Mouse (Mus musculus): ENCODE data around the gene Csnk1e. TPM values are rescaled to one million over a fixed set of nuclear protein-coding genes. Genes with fewer than 3 reads are reported as not detected.
A peak's percentile ranks its signal among the peaks of the same experiment; 100 is the strongest.

The Csnk1e gene
- polyA plus RNA-seq, 2 experiments: 83.8 to 184 TPM

GRCm38 (mm10) chr15:79409077-79409573, 46.2 kb downstream of the Csnk1e start:
- TF ChIP-seq POLR2A (IDR thresholded peaks at IDR 0.05; ENCODE audit: borderline replicate concordance, extremely low read depth, insufficient read depth, insufficient read length): no peak
- Histone ChIP-seq H3K4me2 (replicated peaks; ENCODE audit: low read depth, low read length, severe bottlenecking) (no peak overlapping the region), H3K9ac (ENCODE audit: low read depth, low read length, severe bottlenecking) (no peak overlapping the region), H3K4me3 (replicated peaks; ENCODE audit: low read length) (no peak overlapping the region), H3K27ac (replicated peaks; ENCODE audit: low read depth, low read length) (no peak overlapping the region), H3K9me3 (ENCODE audit: control insufficient read depth, low read length) (no peaks in the 10 kb centered on the region), H3K4me1 (ENCODE audit: control insufficient read depth, insufficient read depth, low read length) (peaks cover under 1% of the 10 kb centered on the region; the same call in 1 of the 2 replicates), H3K36me3 (ENCODE audit: control insufficient read depth, insufficient read depth, low read length) (no peaks in the 10 kb centered on the region), H3K27me3 (ENCODE audit: control insufficient read depth, insufficient read depth, low read length) (no peaks in the 10 kb centered on the region)
- ATAC-seq (ENCODE audit: low FRiP score, low read depth) (no peak), DNase-seq (ENCODE audit: low spot score) (no peak)
- 81% methylated on average over 4 of the region's 4 CpGs for WGBS

GRCm38 (mm10) chr15:79406564-79406963, 48.8 kb downstream of the Csnk1e start:
- WGBS: 76% methylated on average over 4 of the region's 4 CpGs
- no peak for DNase-seq (ENCODE audit: low spot score)
- H3K27ac ChIP-seq (replicated peaks; ENCODE audit: low read depth, low read length): no peak overlapping the region
- peaks cover 12% of the 10 kb centered on the region for H3K4me1 ChIP-seq (ENCODE audit: control insufficient read depth, insufficient read depth, low read length)
- H3K4me2 ChIP-seq (replicated peaks; ENCODE audit: low read depth, low read length, severe bottlenecking): no peak overlapping the region
- no peak for ATAC-seq (ENCODE audit: low FRiP score, low read depth)
- H3K9me3 ChIP-seq (ENCODE audit: control insufficient read depth, low read length): no peaks in the 10 kb centered on the region
- H3K27me3 ChIP-seq (ENCODE audit: control insufficient read depth, insufficient read depth, low read length): no peaks in the 10 kb centered on the region
- no peak overlapping the region for H3K4me3 ChIP-seq (replicated peaks; ENCODE audit: low read length)
- no peaks in the 10 kb centered on the region for H3K36me3 ChIP-seq (ENCODE audit: control insufficient read depth, insufficient read depth, low read length)
- H3K9ac ChIP-seq (ENCODE audit: low read depth, low read length, severe bottlenecking): no peak overlapping the region
- TF ChIP-seq POLR2A (IDR thresholded peaks at IDR 0.05; ENCODE audit: borderline replicate concordance, extremely low read depth, insufficient read depth, insufficient read length): no peak

- H3K27me3 ChIP-seq (ENCODE audit: control insufficient read depth, insufficient read depth, low read length): no peaks in the 10 kb centered on the region
- DNase-seq (ENCODE audit: low spot score) (no peak), ATAC-seq (ENCODE audit: low FRiP score, low read depth) (no peak)
- H3K9me3 ChIP-seq (ENCODE audit: control insufficient read depth, low read length): no peaks in the 10 kb centered on the region
- H3K27ac ChIP-seq (replicated peaks; ENCODE audit: low read depth, low read length): no peak overlapping the region
- TF ChIP-seq POLR2A (IDR thresholded peaks at IDR 0.05; ENCODE audit: borderline replicate concordance, extremely low read depth, insufficient read depth, insufficient read length): no peak
- H3K4me2 ChIP-seq (replicated peaks; ENCODE audit: low read depth, low read length, severe bottlenecking): peak overlapping the region; percentile 67; the same call in 1 of the 2 replicates
- no peaks in the 10 kb centered on the region for H3K36me3 ChIP-seq (ENCODE audit: control insufficient read depth, insufficient read depth, low read length)
- no peak overlapping the region for H3K9ac ChIP-seq (ENCODE audit: low read depth, low read length, severe bottlenecking)
- peaks cover 22% of the 10 kb centered on the region for H3K4me1 ChIP-seq (ENCODE audit: control insufficient read depth, insufficient read depth, low read length)
- peak overlapping the region; percentile 94 for H3K4me3 ChIP-seq (replicated peaks; ENCODE audit: low read length)
- WGBS: 34% methylated on average over 1 of the region's 1 CpGs
Measured at GRCm38 (mm10) chr15:79404277-79404676, 51.1 kb downstream of the Csnk1e start.

GRCm38 (mm10) chr15:79403763-79404210, 51.6 kb downstream of the Csnk1e start:
- peak overlapping the region; percentile 67 for H3K4me2 ChIP-seq (replicated peaks; ENCODE audit: low read depth, low read length, severe bottlenecking)
- peak overlapping the region; percentile 94 for H3K4me3 ChIP-seq (replicated peaks; ENCODE audit: low read length)
- peak overlapping the region; percentile 81 for H3K9ac ChIP-seq (ENCODE audit: low read depth, low read length, severe bottlenecking)
- peaks cover 22% of the 10 kb centered on the region for H3K4me1 ChIP-seq (ENCODE audit: control insufficient read depth, insufficient read depth, low read length)
- peak overlapping the region; percentile 74; the same call in 1 of the 2 replicates for H3K27ac ChIP-seq (replicated peaks; ENCODE audit: low read depth, low read length)
- no peak for DNase-seq (ENCODE audit: low spot score)
- no peak for TF ChIP-seq POLR2A (IDR thresholded peaks at IDR 0.05; ENCODE audit: borderline replicate concordance, extremely low read depth, insufficient read depth, insufficient read length)
- no peaks in the 10 kb centered on the region for H3K27me3 ChIP-seq (ENCODE audit: control insufficient read depth, insufficient read depth, low read length)
- no peaks in the 10 kb centered on the region for H3K36me3 ChIP-seq (ENCODE audit: control insufficient read depth, insufficient read depth, low read length)
- no peak for ATAC-seq (ENCODE audit: low FRiP score, low read depth)
- 12% methylated on average over 9 of the region's 9 CpGs for WGBS
- H3K9me3 ChIP-seq (ENCODE audit: control insufficient read depth, low read length): no peaks in the 10 kb centered on the region

GRCm38 (mm10) chr15:79402836-79403762, 52.3 kb downstream of the Csnk1e start, which contains the start of gene Tmem184b:
Tmem184b (minus strand) TSS chr15:79403569.
- peak within 1 kb of the TSS; percentile 94 for H3K4me3 ChIP-seq (replicated peaks; ENCODE audit: low read length)
- 0 out of 2 replicates have a peak, but pooled peaks cover 4% of the 10 kb centered on the region for H3K36me3 ChIP-seq (ENCODE audit: control insufficient read depth, insufficient read depth, low read length)
- ATAC-seq (ENCODE audit: low FRiP score, low read depth) (peak; percentile 91), DNase-seq (ENCODE audit: low spot score) (peak; percentile 78)
- no peaks in the 10 kb centered on the region for H3K9me3 ChIP-seq (ENCODE audit: control insufficient read depth, low read length)
- peak within 1 kb of the TSS; percentile 67 for H3K4me2 ChIP-seq (replicated peaks; ENCODE audit: low read depth, low read length, severe bottlenecking)
- no peaks in the 10 kb centered on the region for H3K27me3 ChIP-seq (ENCODE audit: control insufficient read depth, insufficient read depth, low read length)
- WGBS: under 1% methylated on average over 61 of the region's 90 CpGs
- peak within 1 kb of the TSS; percentile 74 for H3K27ac ChIP-seq (replicated peaks; ENCODE audit: low read depth, low read length)
- peak; percentile 68; the same call in 1 of the 2 replicates for TF ChIP-seq POLR2A (IDR thresholded peaks at IDR 0.05; ENCODE audit: borderline replicate concordance, extremely low read depth, insufficient read depth, insufficient read length)
- H3K9ac ChIP-seq (ENCODE audit: low read depth, low read length, severe bottlenecking): peak within 1 kb of the TSS; percentile 81
- H3K4me1 ChIP-seq (ENCODE audit: control insufficient read depth, insufficient read depth, low read length): peaks cover 22% of the 10 kb centered on the region
